Mouse (Mus musculus) limb, embryonic 10.5 days (tissue): ENCODE measurements at regions not wholly inside any gene's neighbourhood (a gene's known extent, or its start where the extent isn't known, plus 50 kb on each side); places are given as distances from the start of the nearest gene placed in this dataset.

Experiments
- DNase-seq: peaks from one replicate; pipeline ENCODE4 v3.0.0-alpha.2; 2017; ENCODE audit warnings: low spot score
- H3K27ac ChIP-seq: fragments of 300-500 bp; sonication (generic); 2 replicates; pipeline ENCODE4 v1.5.1; 2016; ENCODE audit warnings: mild to moderate bottlenecking
- H3K27me3 ChIP-seq: fragments of 300-500 bp; sonication (generic); 2 replicates; pipeline ENCODE4 v1.6.1; 2016; ENCODE audit warnings: low read depth, mild to moderate bottlenecking; ENCODE audit not compliant: poor library complexity, severe bottlenecking
- H3K36me3 ChIP-seq: fragments of 300-500 bp; sonication (generic); 2 replicates; pipeline ENCODE4 v1.6.1; 2016; ENCODE audit warnings: mild to moderate bottlenecking, moderate library complexity
- H3K4me1 ChIP-seq: fragments of 300-500 bp; sonication (generic); 2 replicates; pipeline ENCODE4 v1.6.1; 2016
- H3K4me3 ChIP-seq: fragments of 300-500 bp; sonication (generic); 2 replicates; pipeline ENCODE4 v1.5.1; 2016; ENCODE audit warnings: mild to moderate bottlenecking, moderate library complexity
- H3K9me3 ChIP-seq: fragments of 300-500 bp; sonication (generic); replicated peaks from 2 replicates; pipeline ENCODE4 v1.6.1; 2016; ENCODE audit warnings: mild to moderate bottlenecking
- WGBS: fragments of 180-500 bp; shearing (Covaris S2); methylation state at CpG from one replicate; pipeline ENCODE4 v1.1.7; 2016; 5-methylcytosine and 5-hydroxymethylcytosine counted together

- Histone ChIP-seq H3K27me3 (peaks cover 17% of the 10 kb centered on the region; the same call in 1 of the 2 replicates), H3K27ac (no peak overlapping the region; the same call in 1 of the 2 replicates), H3K4me1 (peaks cover 44% of the 10 kb centered on the region), H3K4me3 (no peak overlapping the region), H3K36me3 (no peaks in the 10 kb centered on the region), H3K9me3 (no peaks in the 10 kb centered on the region)
- no peak for DNase-seq
- 32% methylated on average over 8 of the region's 8 CpGs for WGBS
Observed at GRCm38 (mm10) chr8:34472434-34472833, 360.9 kb upstream of the Gm10131 start.

- 40% methylated on average over 2 of the region's 2 CpGs for WGBS
- Histone ChIP-seq H3K4me1 (peaks cover 44% of the 10 kb centered on the region), H3K9me3 (no peaks in the 10 kb centered on the region), H3K4me3 (no peak overlapping the region), H3K27ac (no peak overlapping the region), H3K27me3 (0 out of 2 replicates have a peak, but pooled peaks cover 6% of the 10 kb centered on the region), H3K36me3 (no peaks in the 10 kb centered on the region)
- DNase-seq, result no peak
Observed at GRCm38 (mm10) chr8:34469091-34469490, 357.6 kb upstream of the Gm10131 start.

- Histone ChIP-seq H3K27ac (no peak overlapping the region), H3K4me1 (peaks cover 24% of the 10 kb centered on the region), H3K9me3 (no peaks in the 10 kb centered on the region), H3K4me3 (no peak overlapping the region), H3K27me3 (no peaks in the 10 kb centered on the region), H3K36me3 (no peaks in the 10 kb centered on the region)
- 90% methylated on average over 5 of the region's 5 CpGs for WGBS
- no peak for DNase-seq
Observed at GRCm38 (mm10) chr8:34466786-34467364, 355.3 kb upstream of the Gm10131 start.

- DNase-seq, result no peak
- Histone ChIP-seq H3K27me3 (no peaks in the 10 kb centered on the region), H3K4me3 (no peak overlapping the region), H3K27ac (no peak overlapping the region), H3K36me3 (no peaks in the 10 kb centered on the region), H3K4me1 (peaks cover 18% of the 10 kb centered on the region), H3K9me3 (no peaks in the 10 kb centered on the region)
- 97% methylated on average over 1 of the region's 1 CpGs for WGBS
Observed at GRCm38 (mm10) chr8:34465398-34465797, 353.9 kb upstream of the Gm10131 start.

GRCm38 (mm10) chr8:34462262-34462661, 350.7 kb upstream of the Gm10131 start:
- Histone ChIP-seq H3K36me3 (no peaks in the 10 kb centered on the region), H3K4me1 (no peaks in the 10 kb centered on the region), H3K27me3 (no peaks in the 10 kb centered on the region), H3K4me3 (no peak overlapping the region), H3K27ac (no peak overlapping the region), H3K9me3 (no peaks in the 10 kb centered on the region)
- WGBS, result 69% methylated on average over 5 of the region's 5 CpGs
- no peak for DNase-seq

GRCm38 (mm10) chr8:34458300-34458699, 346.8 kb upstream of the Gm10131 start:
- H3K4me1 ChIP-seq, result no peaks in the 10 kb centered on the region; the same call in 1 of the 2 replicates
- H3K4me3 ChIP-seq, result no peak overlapping the region
- 90% methylated on average over 8 of the region's 8 CpGs for WGBS
- H3K27ac ChIP-seq, result no peak overlapping the region
- no peaks in the 10 kb centered on the region for H3K9me3 ChIP-seq
- 0 out of 2 replicates have a peak, but pooled peaks cover 4% of the 10 kb centered on the region for H3K27me3 ChIP-seq
- DNase-seq, result no peak
- H3K36me3 ChIP-seq, result no peaks in the 10 kb centered on the region

GRCm38 (mm10) chr8:34456543-34456942, 345.0 kb upstream of the Gm10131 start:
- Histone ChIP-seq H3K9me3 (no peaks in the 10 kb centered on the region), H3K36me3 (no peaks in the 10 kb centered on the region), H3K4me3 (no peak overlapping the region), H3K27ac (no peak overlapping the region), H3K4me1 (peaks cover 4% of the 10 kb centered on the region), H3K27me3 (0 out of 2 replicates have a peak, but pooled peaks cover 4% of the 10 kb centered on the region)
- WGBS, result 78% methylated on average over 3 of the region's 3 CpGs
- DNase-seq, result no peak

GRCm38 (mm10) chr8:34455376-34455775, 343.8 kb upstream of the Gm10131 start:
- Histone ChIP-seq H3K9me3 (no peaks in the 10 kb centered on the region), H3K36me3 (no peaks in the 10 kb centered on the region), H3K27me3 (0 out of 2 replicates have a peak, but pooled peaks cover 4% of the 10 kb centered on the region), H3K4me1 (peaks cover 10% of the 10 kb centered on the region), H3K4me3 (no peak overlapping the region), H3K27ac (no peak overlapping the region)
- no peak for DNase-seq
- WGBS, result 88% methylated on average over 14 of the region's 14 CpGs

GRCm38 (mm10) chr8:34452811-34453210, 341.3 kb upstream of the Gm10131 start:
- no peak overlapping the region for H3K27ac ChIP-seq
- peaks cover 4% of the 10 kb centered on the region; the same call in 1 of the 2 replicates for H3K27me3 ChIP-seq
- no peaks in the 10 kb centered on the region for H3K36me3 ChIP-seq
- 53% methylated on average over 6 of the region's 6 CpGs for WGBS
- H3K9me3 ChIP-seq, result no peaks in the 10 kb centered on the region
- no peak overlapping the region for H3K4me3 ChIP-seq
- no peak for DNase-seq
- H3K4me1 ChIP-seq, result peaks cover 21% of the 10 kb centered on the region

GRCm38 (mm10) chr8:34451211-34452000, 339.9 kb upstream of the Gm10131 start:
- Histone ChIP-seq H3K36me3 (no peaks in the 10 kb centered on the region), H3K9me3 (no peaks in the 10 kb centered on the region), H3K27me3 (no peaks in the 10 kb centered on the region; the same call in 1 of the 2 replicates), H3K4me1 (peaks cover 24% of the 10 kb centered on the region), H3K27ac (no peak overlapping the region), H3K4me3 (no peak overlapping the region)
- WGBS, result 53% methylated on average over 6 of the region's 6 CpGs
- no peak for DNase-seq

- 93% methylated on average over 11 of the region's 11 CpGs for WGBS
- Histone ChIP-seq H3K36me3 (no peaks in the 10 kb centered on the region), H3K27me3 (no peaks in the 10 kb centered on the region; the same call in 1 of the 2 replicates), H3K9me3 (no peaks in the 10 kb centered on the region), H3K4me1 (peaks cover 24% of the 10 kb centered on the region), H3K4me3 (no peak overlapping the region), H3K27ac (no peak overlapping the region)
- no peak for DNase-seq
Observed at GRCm38 (mm10) chr8:34449391-34450044, 338.0 kb upstream of the Gm10131 start.

- WGBS, result 56% methylated on average over 18 of the region's 18 CpGs
- no peak for DNase-seq
- H3K4me3 ChIP-seq, result no peak overlapping the region
Observed at GRCm38 (mm10) chr8:34447880-34448830, 336.6 kb upstream of the Gm10131 start.

More at GRCm38 (mm10) chr8:34447880-34448830, 336.6 kb upstream of the Gm10131 start:
- Histone ChIP-seq H3K27ac (no peak overlapping the region), H3K9me3 (no peaks in the 10 kb centered on the region), H3K27me3 (no peaks in the 10 kb centered on the region; the same call in 1 of the 2 replicates), H3K4me1 (peaks cover 24% of the 10 kb centered on the region), H3K36me3 (no peaks in the 10 kb centered on the region)
